Mouse (Mus musculus): ENCODE measurements around the gene Fam19a4. TPM values are rescaled to one million over a fixed set of nuclear protein-coding genes. Genes with fewer than 3 reads are reported as not detected.

Gene Fam19a4
- 1.7 and 2.1 TPM in 2 replicates for total RNA-seq (2012; rRNA removed)

DNA sequence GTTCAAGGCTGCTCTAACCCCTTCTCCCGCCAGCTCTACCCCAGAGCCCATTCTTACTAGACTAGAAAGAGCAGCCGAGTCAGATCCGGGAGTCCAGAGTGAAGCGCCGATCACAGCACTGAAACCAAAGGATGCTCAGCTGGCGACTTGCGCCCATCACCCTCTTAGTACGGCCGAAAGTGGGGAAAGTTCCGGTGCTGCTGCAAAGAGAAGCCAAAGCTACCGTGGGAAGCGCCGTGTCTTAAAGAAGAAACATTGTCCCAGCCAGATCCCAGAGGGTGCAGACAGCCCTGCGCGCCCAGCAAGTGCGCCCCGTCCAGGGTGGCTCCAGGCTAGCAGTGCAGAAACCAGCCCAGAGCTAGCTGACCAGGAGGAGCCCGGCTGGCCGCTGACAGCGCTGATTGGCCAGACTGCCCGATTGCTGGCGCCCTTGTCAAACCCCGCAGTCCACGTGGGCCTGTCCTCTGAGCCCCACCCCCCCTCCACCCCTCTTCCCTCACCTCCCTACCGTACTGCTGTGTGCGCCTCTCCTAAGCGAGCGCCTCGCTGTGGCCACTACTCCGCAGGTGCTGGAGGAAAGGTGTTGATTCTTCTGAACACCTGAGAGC, at the start of gene Fam19a4:
TSS of gene Fam19a4 (minus strand) at position 340 of the 608 bp plus-strand sequence.
- TF ChIP-seq ZNF384 (IDR thresholded peaks at IDR 0.05; ENCODE audit: low read depth, low read length) = no peak
- TF ChIP-seq MAFK (IDR thresholded peaks at IDR 0.05; ENCODE audit: insufficient read depth, low read depth, low read length) = no peak
- TF ChIP-seq ZC3H11A (IDR thresholded peaks at IDR 0.05; ENCODE audit: borderline replicate concordance, low read depth, low read length) = no peak
- TF ChIP-seq HCFC1 (IDR thresholded peaks at IDR 0.05; ENCODE audit: borderline replicate concordance, insufficient read depth, low read length) = no peak
- no peak for TF ChIP-seq CHD2 (IDR thresholded peaks at IDR 0.05; ENCODE audit: low read depth, low read length)

DNA sequence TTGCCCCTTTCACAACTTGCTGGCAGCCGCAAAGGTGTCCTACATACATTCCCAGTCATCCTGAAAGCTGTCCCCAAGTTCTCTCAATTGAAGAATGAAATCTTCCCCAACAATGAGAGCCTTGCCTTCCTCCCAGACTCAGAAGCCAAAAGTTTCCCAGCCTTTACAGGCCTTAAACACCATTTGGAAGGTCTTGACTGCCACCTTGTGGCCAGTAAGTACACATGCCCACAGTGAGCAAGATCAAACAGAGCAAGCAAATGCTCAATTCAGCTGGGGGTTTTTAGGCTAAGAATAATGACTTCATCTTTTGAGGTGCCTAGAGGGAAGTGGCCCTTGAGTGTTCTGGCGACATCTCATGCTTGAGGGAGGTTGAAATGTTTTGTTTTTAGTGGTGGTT, 46.6 kb upstream of the Fam19a4 start:
- H3K27ac ChIP-seq (ENCODE audit: insufficient read depth, low read depth, low read length, poor library complexity, severe bottlenecking) = no peak overlapping the region
- H3K9me3 ChIP-seq (ENCODE audit: control insufficient read depth, insufficient read depth, low read depth, low read length) = no peaks in the 10 kb centered on the region
- peak; percentile 73 for DNase-seq (ENCODE audit: low read depth, low spot score)
- TF ChIP-seq ZC3H11A (IDR thresholded peaks at IDR 0.05; ENCODE audit: borderline replicate concordance, low read depth, low read length) (peak; percentile 97), ZNF384 (IDR thresholded peaks at IDR 0.05; ENCODE audit: low read depth, low read length) (no peak), HCFC1 (IDR thresholded peaks at IDR 0.05; ENCODE audit: borderline replicate concordance, insufficient read depth, low read length) (no peak), MAFK (IDR thresholded peaks at IDR 0.05; ENCODE audit: insufficient read depth, low read depth, low read length) (0 out of 2 replicates have a peak, but pooled peaks have one; percentile 8), CHD2 (IDR thresholded peaks at IDR 0.05; ENCODE audit: low read depth, low read length) (no peak)
- in situ Hi-C loops (cut with MboI; ENCODE audit: low sequenced_read_pairs in 2 of 2, unreplicated experiment in 2 of 2) = loop anchor here (10.0 to 25.0 kb wide), 3 partner anchors 244 to 1219 kb away; no protein-coding TSS in a partner anchor
- H3K9ac ChIP-seq (ENCODE audit: insufficient read depth, low read depth, low read length, poor library complexity, severe bottlenecking) = no peak overlapping the region
- H3K4me1 ChIP-seq (ENCODE audit: control insufficient read depth in 2 of 2, insufficient read depth in 2 of 2, low read length in 2 of 2, poor library complexity in 1 of 2) = peaks cover 8 to 17% of the 10 kb centered on the region in 2 experiments
- H3K36me3 ChIP-seq (ENCODE audit: control insufficient read depth, insufficient read depth, low read length, poor library complexity, severe bottlenecking) = no peaks in the 10 kb centered on the region
- H3K4me3 ChIP-seq (ENCODE audit: insufficient read depth in 1 of 2, low read depth in 1 of 2, low read length in 2 of 2, poor library complexity in 1 of 2, severe bottlenecking in 1 of 2) = no peak overlapping the region

More for the DNA sequence above, at the start of gene Fam19a4:
- Histone ChIP-seq H3K36me3 (ENCODE audit: control insufficient read depth, insufficient read depth, low read length, poor library complexity, severe bottlenecking) (no peaks in the 10 kb centered on the region), H3K9ac (ENCODE audit: insufficient read depth, low read depth, low read length, poor library complexity, severe bottlenecking) (peak within 1 kb of the TSS; percentile 23; the same call in 1 of the 2 replicates), H3K4me3 (ENCODE audit: insufficient read depth in 1 of 2, low read depth in 1 of 2, low read length in 2 of 2, poor library complexity in 1 of 2, severe bottlenecking in 1 of 2) (peak within 1 kb of the TSS; percentile 64 to 80), H3K4me1 (ENCODE audit: control insufficient read depth in 2 of 2, insufficient read depth in 2 of 2, low read length in 2 of 2, poor library complexity in 1 of 2) (peaks cover 9 to 14% of the 10 kb centered on the region in 2 experiments; a peak in 3 of 4 replicates), H3K9me3 (ENCODE audit: control insufficient read depth, insufficient read depth, low read depth, low read length) (no peaks in the 10 kb centered on the region), H3K27ac (ENCODE audit: insufficient read depth, low read depth, low read length, poor library complexity, severe bottlenecking) (no peak within 1 kb of the TSS)
- in situ Hi-C loops (cut with MboI; ENCODE audit: low sequenced_read_pairs in 2 of 2, unreplicated experiment in 2 of 2) = no loop called here
- no peak for DNase-seq (ENCODE audit: low read depth, low spot score)

DNA sequence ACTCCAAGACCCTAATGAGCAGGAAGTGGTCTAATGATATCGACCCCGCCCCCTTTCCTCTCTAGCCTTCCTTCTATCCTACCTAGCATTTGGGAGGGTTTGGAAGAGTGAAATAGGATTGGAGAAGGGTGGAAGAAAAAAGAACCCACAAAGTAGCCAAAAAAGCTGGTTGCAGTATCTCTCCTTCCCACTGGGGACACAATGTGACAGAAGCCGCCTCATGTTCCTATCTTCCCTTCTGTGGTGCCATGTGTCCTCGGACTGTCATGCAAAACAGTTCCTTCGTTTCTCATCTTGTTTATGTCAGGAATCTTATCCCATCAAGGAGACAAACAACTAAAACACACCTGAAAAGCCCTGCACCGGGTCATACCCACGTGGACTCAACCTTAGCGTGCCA, 45.9 kb upstream of the Fam19a4 start:
- in situ Hi-C loops (cut with MboI; ENCODE audit: low sequenced_read_pairs in 2 of 2, unreplicated experiment in 2 of 2) = loop anchor here (10.0 to 25.0 kb wide), 3 partner anchors 244 to 1219 kb away; no protein-coding TSS in a partner anchor
- no peak for DNase-seq (ENCODE audit: low read depth, low spot score)
- H3K4me1 ChIP-seq (ENCODE audit: control insufficient read depth in 2 of 2, insufficient read depth in 2 of 2, low read length in 2 of 2, poor library complexity in 1 of 2) = peaks cover 8 to 21% of the 10 kb centered on the region in 2 experiments
- no peaks in the 10 kb centered on the region for H3K9me3 ChIP-seq (ENCODE audit: control insufficient read depth, insufficient read depth, low read depth, low read length)
- no peak overlapping the region for H3K9ac ChIP-seq (ENCODE audit: insufficient read depth, low read depth, low read length, poor library complexity, severe bottlenecking)
- H3K4me3 ChIP-seq (ENCODE audit: insufficient read depth in 1 of 2, low read depth in 1 of 2, low read length in 2 of 2, poor library complexity in 1 of 2, severe bottlenecking in 1 of 2) = no peak overlapping the region
- H3K27ac ChIP-seq (ENCODE audit: insufficient read depth, low read depth, low read length, poor library complexity, severe bottlenecking) = no peak overlapping the region
- no peaks in the 10 kb centered on the region for H3K36me3 ChIP-seq (ENCODE audit: control insufficient read depth, insufficient read depth, low read length, poor library complexity, severe bottlenecking)
- TF ChIP-seq MAFK (IDR thresholded peaks at IDR 0.05; ENCODE audit: insufficient read depth, low read depth, low read length) (no peak), ZC3H11A (IDR thresholded peaks at IDR 0.05; ENCODE audit: borderline replicate concordance, low read depth, low read length) (no peak), CHD2 (IDR thresholded peaks at IDR 0.05; ENCODE audit: low read depth, low read length) (no peak), ZNF384 (IDR thresholded peaks at IDR 0.05; ENCODE audit: low read depth, low read length) (no peak), HCFC1 (IDR thresholded peaks at IDR 0.05; ENCODE audit: borderline replicate concordance, insufficient read depth, low read length) (no peak)

DNA sequence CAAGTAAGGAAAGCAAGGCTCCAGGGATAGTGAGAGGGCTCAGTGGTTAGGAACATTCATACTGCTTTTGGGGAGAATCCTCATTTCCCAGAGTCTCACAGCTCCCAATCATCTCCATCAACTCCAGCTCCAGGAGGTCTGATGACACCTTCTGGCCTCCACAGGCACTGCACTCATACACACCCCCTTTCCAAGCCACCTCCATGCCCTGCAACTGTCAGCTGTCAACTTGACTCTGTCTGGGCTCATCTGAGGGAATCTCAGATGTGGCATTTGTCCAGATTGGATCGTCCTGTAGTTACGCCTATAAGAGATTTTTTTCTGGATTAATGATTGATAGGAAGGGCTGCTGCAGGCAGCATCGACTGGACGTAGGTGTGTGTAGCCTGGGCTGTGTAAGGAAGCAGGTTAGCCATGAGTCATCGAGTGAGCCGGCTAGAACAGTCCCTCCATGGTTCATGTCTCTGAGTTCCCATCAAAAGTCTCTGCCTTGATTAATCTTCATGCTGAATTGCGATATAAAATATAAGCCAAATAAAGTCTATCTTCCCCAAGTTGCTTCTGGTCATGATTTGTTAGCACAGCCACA, 44.1 kb upstream of the Fam19a4 start:
- TF ChIP-seq CHD2 (IDR thresholded peaks at IDR 0.05; ENCODE audit: low read depth, low read length) (no peak), HCFC1 (IDR thresholded peaks at IDR 0.05; ENCODE audit: borderline replicate concordance, insufficient read depth, low read length) (no peak), MAFK (IDR thresholded peaks at IDR 0.05; ENCODE audit: insufficient read depth, low read depth, low read length) (no peak), ZC3H11A (IDR thresholded peaks at IDR 0.05; ENCODE audit: borderline replicate concordance, low read depth, low read length) (no peak), ZNF384 (IDR thresholded peaks at IDR 0.05; ENCODE audit: low read depth, low read length) (no peak)
- H3K9me3 ChIP-seq (ENCODE audit: control insufficient read depth, insufficient read depth, low read depth, low read length) = no peaks in the 10 kb centered on the region
- in situ Hi-C loops (cut with MboI; ENCODE audit: low sequenced_read_pairs in 2 of 2, unreplicated experiment in 2 of 2) = loop anchor here (10.0 to 25.0 kb wide), 3 partner anchors 242 to 1217 kb away; no protein-coding TSS in a partner anchor
- peak; percentile 33 for DNase-seq (ENCODE audit: low read depth, low spot score)
- no peak overlapping the region for H3K27ac ChIP-seq (ENCODE audit: insufficient read depth, low read depth, low read length, poor library complexity, severe bottlenecking)
- peaks cover 13 to 26% of the 10 kb centered on the region in 2 experiments for H3K4me1 ChIP-seq (ENCODE audit: control insufficient read depth in 2 of 2, insufficient read depth in 2 of 2, low read length in 2 of 2, poor library complexity in 1 of 2)
- H3K36me3 ChIP-seq (ENCODE audit: control insufficient read depth, insufficient read depth, low read length, poor library complexity, severe bottlenecking) = no peaks in the 10 kb centered on the region
- no peak overlapping the region for H3K4me3 ChIP-seq (ENCODE audit: insufficient read depth in 1 of 2, low read depth in 1 of 2, low read length in 2 of 2, poor library complexity in 1 of 2, severe bottlenecking in 1 of 2)
- H3K9ac ChIP-seq (ENCODE audit: insufficient read depth, low read depth, low read length, poor library complexity, severe bottlenecking) = no peak overlapping the region

All from ES-E14 (cell line).